Mouse (Mus musculus) heart, postnatal 10 days (tissue): ENCODE data around the gene 3110021N24Rik. TPM values are rescaled to one million over a fixed set of nuclear protein-coding genes. Genes with fewer than 3 reads are reported as not detected.

Experiments used
- DNase-seq, 2 experiments: peaks; one replicate each; pipeline ENCODE4 v3.0.0; 2021
- intact Hi-C: fragments of 180-260 bp; cut with DNase I; formaldehyde crosslinking; loops from one replicate; pipeline ENCODE4 v1.15.1; 2025
- total RNA-seq, 2 experiments: library from RNA; stranded (reverse); gene quantifications; 2 replicates each; pipeline ENCODE4 v1.2.3; 2021

Gene 3110021N24Rik
- total RNA-seq, 2 experiments from 2014 or later: 0.29 to 0.47 TPM

- intact Hi-C loops: no loop called here
- no peak for DNase-seq
Observed at GRCm38 (mm10) chr4:108790507-108790906, 71.1 kb downstream of the 3110021N24Rik start.

- intact Hi-C loops: no loop called here
- no peak for DNase-seq
Observed at GRCm38 (mm10) chr4:108793941-108794340, 74.5 kb downstream of the 3110021N24Rik start.

GRCm38 (mm10) chr4:108796701-108797100 is 77.3 kb downstream of the 3110021N24Rik start:
- intact Hi-C loops: no loop called here
- DNase-seq: peak in 1 of 2 experiments; percentile 9

- intact Hi-C loops: loop anchor here (2.0 kb wide), 1 partner anchor 181 kb away; no protein-coding TSS in a partner anchor
- DNase-seq: peak; percentile 71 to 87
Observed at GRCm38 (mm10) chr4:108798083-108798830, 78.8 kb downstream of the 3110021N24Rik start.

- intact Hi-C loops: loop anchor here (5.0 kb wide), 1 partner anchor 64 kb away; no protein-coding TSS in a partner anchor
- DNase-seq: no peak
Observed at GRCm38 (mm10) chr4:108803535-108803934, 84.1 kb downstream of the 3110021N24Rik start.

GRCm38 (mm10) chr4:108811142-108811541 is 91.7 kb downstream of the 3110021N24Rik start:
- intact Hi-C loops: no loop called here
- DNase-seq: no peak

GRCm38 (mm10) chr4:108811550-108811949 is 92.1 kb downstream of the 3110021N24Rik start:
- no peak for DNase-seq
- intact Hi-C loops: no loop called here

- no peak for DNase-seq
- intact Hi-C loops: no loop called here
Observed at GRCm38 (mm10) chr4:108825677-108826076, 106.2 kb downstream of the 3110021N24Rik start.

- DNase-seq: no peak
- intact Hi-C loops: no loop called here
Observed at GRCm38 (mm10) chr4:108826096-108826495, 106.6 kb downstream of the 3110021N24Rik start.

- DNase-seq: no peak
- intact Hi-C loops: no loop called here
Observed at GRCm38 (mm10) chr4:108826643-108827042, 107.2 kb downstream of the 3110021N24Rik start.

- intact Hi-C loops: no loop called here
- no peak for DNase-seq
Observed at GRCm38 (mm10) chr4:108830698-108831097, 111.2 kb downstream of the 3110021N24Rik start.

Other genes with a start within 250 kb of the 3110021N24Rik start
- 10 to 100 TPM; 28.6 to 28.8 TPM for gene Prpf38a, start 140.3 kb upstream of the 3110021N24Rik start, total RNA-seq
- 1 to 10 TPM in 1 of 2 experiments, under 1 TPM in 1; 0.96 to 1.3 TPM for gene Orc1, start 140.2 kb upstream of the 3110021N24Rik start, total RNA-seq
- 10 to 100 TPM; 21.6 to 21.7 TPM for gene Cc2d1b, start 99.7 kb upstream of the 3110021N24Rik start, total RNA-seq
- 10 to 100 TPM; 24.0 to 26.8 TPM for gene Zfyve9, start 61.1 kb downstream of the 3110021N24Rik start, total RNA-seq
- 100 to 1,000 TPM; 105 to 108 TPM for gene Btf3l4, start 114.0 kb downstream of the 3110021N24Rik start, total RNA-seq
- 10 to 100 TPM; 52.4 to 60.3 TPM for gene Txndc12, start 115.0 kb downstream of the 3110021N24Rik start, total RNA-seq
- gene Kti12, start 128.1 kb downstream of the 3110021N24Rik start, total RNA-seq: 10 to 100 TPM; 18.6 to 19.8 TPM
- not detected for gene A730015C16Rik, start 129.0 kb downstream of the 3110021N24Rik start, total RNA-seq
- 1 to 10 TPM in 1 of 2 experiments, under 1 TPM in 1; 0.50 to 1.2 TPM for gene Rab3b, start 159.4 kb downstream of the 3110021N24Rik start, total RNA-seq